Mouse (Mus musculus) urinary bladder, postnatal 36 days (tissue): ENCODE data around the gene Iqcd.

Experiments
- DNase-seq, 2 experiments: peaks; one replicate each; pipeline ENCODE4 v3.0.0; 2022; ENCODE audit warnings: low spot score in 2 of 2, mixed read lengths in 1 of 2

The Iqcd gene

GRCm38 (mm10) chr5:120603515-120603914 is 14.7 kb downstream of the Iqcd start:
- DNase-seq = no peak

- peak; percentile 66 to 81 for DNase-seq
These were observed 16.0 kb downstream of the Iqcd start for GRCm38 (mm10) chr5:120604839-120605238.

GRCm38 (mm10) chr5:120605241-120605661 is 16.4 kb downstream of the Iqcd start:
- DNase-seq = no peak

- peak; percentile 86 to 88 for DNase-seq
These were observed 16.9 kb downstream of the Iqcd start for GRCm38 (mm10) chr5:120605688-120606087.

- no peak for DNase-seq
These were observed 17.9 kb downstream of the Iqcd start for GRCm38 (mm10) chr5:120606590-120607200.

- DNase-seq = no peak
These were observed 18.5 kb downstream of the Iqcd start for GRCm38 (mm10) chr5:120607335-120607734.

- DNase-seq = no peak
These were observed 20.5 kb downstream of the Iqcd start for GRCm38 (mm10) chr5:120609246-120609775.

- no peak for DNase-seq
These were observed 22.1 kb downstream of the Iqcd start for GRCm38 (mm10) chr5:120610906-120611305.

GRCm38 (mm10) chr5:120611416-120611815 is 22.6 kb downstream of the Iqcd start:
- no peak for DNase-seq

GRCm38 (mm10) chr5:120612442-120612821 is 23.6 kb downstream of the Iqcd start, which contains the start of the genes Rita1 and Ddx54:
Rita1 (minus strand) TSS chr5:120612589.
Ddx54 (plus strand) TSS chr5:120612739.
- DNase-seq = peak; percentile 96

- peak; percentile 100 for DNase-seq
These were observed 24.2 kb downstream of the Iqcd start for GRCm38 (mm10) chr5:120612822-120613604.

GRCm38 (mm10) chr5:120615903-120616302 is 27.1 kb downstream of the Iqcd start:
- DNase-seq = no peak

- no peak for DNase-seq
These were observed 30.0 kb downstream of the Iqcd start for GRCm38 (mm10) chr5:120618778-120619177.

GRCm38 (mm10) chr5:120619201-120619600 is 30.4 kb downstream of the Iqcd start:
- DNase-seq = no peak

- DNase-seq = peak; percentile 65 to 72
These were observed 31.7 kb downstream of the Iqcd start for GRCm38 (mm10) chr5:120620375-120621077.

- DNase-seq = no peak
These were observed 32.4 kb downstream of the Iqcd start for GRCm38 (mm10) chr5:120621078-120621765.

GRCm38 (mm10) chr5:120621846-120622197 is 33.0 kb downstream of the Iqcd start:
- no peak for DNase-seq

GRCm38 (mm10) chr5:120622198-120622851 is 33.5 kb downstream of the Iqcd start:
- DNase-seq = no peak

GRCm38 (mm10) chr5:120624427-120624826 is 35.6 kb downstream of the Iqcd start:
- no peak for DNase-seq

GRCm38 (mm10) chr5:120626399-120626798 is 37.6 kb downstream of the Iqcd start:
- DNase-seq = no peak
